Mouse (Mus musculus) midbrain, embryonic 11.5 days (tissue): Measurements from ENCODE around the gene Nsun5. TPM values are rescaled to one million over a fixed set of nuclear protein-coding genes. Genes with fewer than 3 reads are reported as not detected.

ENCODE experiments used
- ATAC-seq: fragments of 200-750 bp; cut with Nextera tagmentation; 2 replicates; pipeline ENCODE4 v1.8.0; 2017; ENCODE audit warnings: moderate TSS enrichment, moderate library complexity; ENCODE audit not compliant: low FRiP score
- DNase-seq: peaks from one replicate; pipeline ENCODE4 v3.0.0; 2015; ENCODE audit warnings: low spot score; ENCODE audit errors: missing footprints
- H3K27ac ChIP-seq: fragments of 300-500 bp; sonication (generic); 2 replicates; pipeline ENCODE4 v1.5.1; 2014; ENCODE audit warnings: low read depth, low read length
- H3K27me3 ChIP-seq: fragments of 300-500 bp; sonication (generic); 2 replicates; pipeline ENCODE4 v1.6.1; 2014; ENCODE audit warnings: mild to moderate bottlenecking, low read length, moderate library complexity, mixed read lengths; ENCODE audit not compliant: control insufficient read depth, insufficient read depth
- H3K36me3 ChIP-seq: fragments of 300-500 bp; sonication (generic); 2 replicates; pipeline ENCODE4 v1.6.1; 2014; ENCODE audit warnings: mild to moderate bottlenecking, low read length, moderate library complexity, mixed read lengths; ENCODE audit not compliant: control insufficient read depth, insufficient read depth
- H3K4me1 ChIP-seq: fragments of 300-500 bp; sonication (generic); 2 replicates; pipeline ENCODE4 v1.6.1; 2014; ENCODE audit warnings: low read length; ENCODE audit not compliant: control insufficient read depth, insufficient read depth
- H3K4me2 ChIP-seq: fragments of 300-500 bp; sonication (generic); 2 replicates; pipeline ENCODE4 v1.6.1; 2014; ENCODE audit warnings: mild to moderate bottlenecking, moderate library complexity
- H3K4me3 ChIP-seq: fragments of 300-500 bp; sonication (generic); 2 replicates; pipeline ENCODE4 v1.5.1; 2014; ENCODE audit warnings: low read depth, low read length
- H3K9ac ChIP-seq: fragments of 300-500 bp; sonication (generic); 2 replicates; pipeline ENCODE4 v1.6.1; 2014; ENCODE audit warnings: low read length
- H3K9me3 ChIP-seq: fragments of 300-500 bp; sonication (generic); 2 replicates; pipeline ENCODE4 v1.6.1; 2016; ENCODE audit warnings: low read length; ENCODE audit not compliant: control insufficient read depth
- WGBS: fragments of 180-500 bp; shearing (Covaris S2); extraction: QIAGEN DNeasy Blood & Tissue Kit; methylation state at CpG from one replicate; pipeline ENCODE4 v1.1.7; 2014; 5-methylcytosine and 5-hydroxymethylcytosine counted together
- polyA plus RNA-seq: library from polyadenylated mRNA; unstranded; fragments of >200 nt; fragmentation: Nextera tagmentation; extraction: Ambion mirVana; gene quantifications from 2 replicates; pipeline ENCODE4 v1.2.1, GENCODE M21; 2014

Nsun5 gene
- polyA plus RNA-seq, 1 experiment from 2014 or later, result 30.0 TPM

- Histone ChIP-seq H3K4me3 (no peak overlapping the region), H3K9ac (no peak overlapping the region), H3K4me2 (no peak overlapping the region), H3K27ac (no peak overlapping the region), H3K36me3 (peaks cover 42% of the 10 kb centered on the region), H3K27me3 (no peaks in the 10 kb centered on the region), H3K9me3 (no peaks in the 10 kb centered on the region), H3K4me1 (no peaks in the 10 kb centered on the region)
- no peak for ATAC-seq
- DNase-seq, result peak; percentile 31
- WGBS, result 95% methylated on average over 10 of the region's 10 CpGs
Observed at GRCm38 (mm10) chr5:135381356-135381925, 11.7 kb downstream of the Nsun5 start.

GRCm38 (mm10) chr5:135382746-135383145, 13.0 kb downstream of the Nsun5 start:
- Histone ChIP-seq H3K9me3 (no peaks in the 10 kb centered on the region), H3K36me3 (peaks cover 50% of the 10 kb centered on the region), H3K27me3 (no peaks in the 10 kb centered on the region), H3K27ac (no peak overlapping the region), H3K4me2 (no peak overlapping the region), H3K4me3 (no peak overlapping the region), H3K9ac (no peak overlapping the region), H3K4me1 (no peaks in the 10 kb centered on the region)
- 90% methylated on average over 7 of the region's 7 CpGs for WGBS
- DNase-seq, result peak; percentile 54
- ATAC-seq, result no peak

- Histone ChIP-seq H3K27me3 (no peaks in the 10 kb centered on the region), H3K27ac (no peak overlapping the region), H3K9me3 (no peaks in the 10 kb centered on the region), H3K4me2 (no peak overlapping the region), H3K9ac (no peak overlapping the region), H3K4me1 (no peaks in the 10 kb centered on the region), H3K36me3 (peaks cover 52% of the 10 kb centered on the region), H3K4me3 (no peak overlapping the region)
- WGBS, result 83% methylated on average over 10 of the region's 10 CpGs
- no peak for ATAC-seq
- no peak for DNase-seq
Observed at GRCm38 (mm10) chr5:135383771-135384170, 14.0 kb downstream of the Nsun5 start.

- ATAC-seq (peak; percentile 90), DNase-seq (peak; percentile 99)
- under 1% methylated on average over 102 of the region's 110 CpGs for WGBS
- H3K4me1 ChIP-seq, result peaks cover 6% of the 10 kb centered on the region; the same call in 1 of the 2 replicates
- no peaks in the 10 kb centered on the region for H3K27me3 ChIP-seq
- peaks cover 20% of the 10 kb centered on the region for H3K36me3 ChIP-seq
- H3K4me2 ChIP-seq, result peak within 1 kb of the TSS; percentile 73
- peak within 1 kb of the TSS; percentile 96 for H3K4me3 ChIP-seq
- no peaks in the 10 kb centered on the region for H3K9me3 ChIP-seq
- peak within 1 kb of the TSS; percentile 94 for H3K9ac ChIP-seq
- H3K27ac ChIP-seq, result peak within 1 kb of the TSS; percentile 81; the same call in 1 of the 2 replicates
Observed at GRCm38 (mm10) chr5:135394004-135394823, 24.5 kb downstream of the Nsun5 start, which contains the start of gene Pom121. Gene Pom121, minus strand, starts transcription at chr5:135394546.

- Histone ChIP-seq H3K36me3 (peaks cover 11% of the 10 kb centered on the region; the same call in 1 of the 2 replicates), H3K27me3 (no peaks in the 10 kb centered on the region), H3K9me3 (no peaks in the 10 kb centered on the region), H3K4me2 (no peak overlapping the region), H3K4me3 (no peak overlapping the region), H3K27ac (no peak overlapping the region), H3K9ac (no peak overlapping the region), H3K4me1 (peaks cover 6% of the 10 kb centered on the region; the same call in 1 of the 2 replicates)
- ATAC-seq (no peak), DNase-seq (no peak)
- 51% methylated on average over 5 of the region's 5 CpGs for WGBS
Observed at GRCm38 (mm10) chr5:135395826-135396225, 26.1 kb downstream of the Nsun5 start.

- Histone ChIP-seq H3K36me3 (no peaks in the 10 kb centered on the region), H3K4me2 (no peak overlapping the region), H3K27ac (no peak overlapping the region), H3K4me1 (no peaks in the 10 kb centered on the region), H3K27me3 (no peaks in the 10 kb centered on the region), H3K4me3 (no peak overlapping the region), H3K9ac (no peak overlapping the region), H3K9me3 (no peaks in the 10 kb centered on the region; the same call in 1 of the 2 replicates)
- ATAC-seq (no peak), DNase-seq (no peak)
- 77% methylated on average over 6 of the region's 6 CpGs for WGBS
Observed at GRCm38 (mm10) chr5:135399382-135399781, 29.6 kb downstream of the Nsun5 start.

GRCm38 (mm10) chr5:135400244-135400643, 30.5 kb downstream of the Nsun5 start:
- Histone ChIP-seq H3K4me2 (no peak overlapping the region), H3K27me3 (no peaks in the 10 kb centered on the region), H3K9me3 (no peaks in the 10 kb centered on the region; the same call in 1 of the 2 replicates), H3K9ac (no peak overlapping the region), H3K27ac (no peak overlapping the region), H3K4me1 (no peaks in the 10 kb centered on the region), H3K36me3 (no peaks in the 10 kb centered on the region), H3K4me3 (no peak overlapping the region)
- WGBS, result 6% methylated on average over 2 of the region's 2 CpGs
- peak; percentile 98 for DNase-seq
- ATAC-seq, result 0 out of 2 replicates have a peak, but pooled peaks have one; percentile 42

- 36% methylated on average over 20 of the region's 20 CpGs for WGBS
- Histone ChIP-seq H3K4me1 (no peaks in the 10 kb centered on the region), H3K27ac (no peak overlapping the region), H3K9me3 (no peaks in the 10 kb centered on the region; the same call in 1 of the 2 replicates), H3K36me3 (no peaks in the 10 kb centered on the region), H3K4me2 (no peak overlapping the region), H3K9ac (no peak overlapping the region), H3K27me3 (no peaks in the 10 kb centered on the region), H3K4me3 (no peak overlapping the region)
- peak; percentile 62; the same call in 1 of the 2 replicates for ATAC-seq
- peak; percentile 89 for DNase-seq
Observed at GRCm38 (mm10) chr5:135404623-135405022, 34.9 kb downstream of the Nsun5 start.

- ATAC-seq (no peak), DNase-seq (no peak)
- H3K4me2 ChIP-seq, result no peak overlapping the region
- no peak overlapping the region for H3K27ac ChIP-seq
- no peaks in the 10 kb centered on the region for H3K4me1 ChIP-seq
- 83% methylated on average over 8 of the region's 9 CpGs for WGBS
- no peak overlapping the region for H3K9ac ChIP-seq
- H3K36me3 ChIP-seq, result peaks cover 5% of the 10 kb centered on the region; the same call in 1 of the 2 replicates
- no peak overlapping the region for H3K4me3 ChIP-seq
- H3K27me3 ChIP-seq, result no peaks in the 10 kb centered on the region
- H3K9me3 ChIP-seq, result no peaks in the 10 kb centered on the region; the same call in 1 of the 2 replicates
Observed at GRCm38 (mm10) chr5:135405437-135405836, 35.7 kb downstream of the Nsun5 start.
